Mouse (Mus musculus) hematopoietic stem cell, adult 5-6 weeks (primary cell): ENCODE results near the gene Olfr1420. TPM values are rescaled to one million over a fixed set of nuclear protein-coding genes. Genes with fewer than 3 reads are reported as not detected.
"Not testable (repeated sequence)": the region's sequence is repeated elsewhere in the genome, so short reads cannot be mapped to it uniquely, and the experiment has no call there.

Source experiments
- ATAC-seq, 2 experiments: fragments of 125-278 bp in 1 of 2; replicated peaks in 1 of 2; 2 replicates each; pipeline ENCODE4 v1.8.0; 2016 to 2017; ENCODE audit warnings: inconsistent platforms in 2 of 2, mild to moderate bottlenecking in 2 of 2, moderate number of reproducible peaks in 2 of 2, low read depth in 1 of 2, moderate TSS enrichment in 1 of 2; ENCODE audit not compliant: low FRiP score in 2 of 2, poor library complexity in 2 of 2, severe bottlenecking in 2 of 2, insufficient read depth in 1 of 2, low TSS enrichment in 1 of 2
- total RNA-seq: library from RNA; stranded (forward); fragments of 172-1452, 232-1000 nt; gene quantifications from 2 replicates; pipeline ENCODE4 v1.2.3, GENCODE M21; 2017

The Olfr1420 gene
- not detected in 2 replicates for total RNA-seq

GRCm38 (mm10) chr19:11886265-11886664, at the start of gene Olfr1420:
Olfr1420 (plus strand) TSS chr19:11886565.
- ATAC-seq, result no peak

DNA sequence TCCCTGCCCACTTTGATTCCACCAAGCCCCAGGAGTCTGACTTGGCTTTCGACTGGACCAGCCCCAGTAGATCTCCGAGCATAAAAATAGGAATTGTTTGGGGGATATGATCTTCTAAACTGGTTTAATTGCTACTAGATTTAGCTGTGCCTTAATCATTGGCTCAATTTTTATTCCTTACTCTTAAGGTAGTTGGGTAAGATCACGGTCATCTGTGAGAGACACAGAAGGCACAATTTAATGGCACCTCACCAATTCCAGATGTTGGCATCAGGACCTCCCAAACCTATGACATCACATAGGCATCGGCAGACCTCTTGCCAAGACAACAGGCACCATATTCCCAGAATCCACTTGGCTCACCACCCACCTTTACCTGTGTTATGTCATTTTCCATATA, 47.2 kb upstream of the Olfr1420 start, which contains the start of gene Olfr1417:
Gene Olfr1417, minus strand, starts transcription at position 101 of the 400 bp plus-strand sequence.
- ATAC-seq, result no peak

DNA sequence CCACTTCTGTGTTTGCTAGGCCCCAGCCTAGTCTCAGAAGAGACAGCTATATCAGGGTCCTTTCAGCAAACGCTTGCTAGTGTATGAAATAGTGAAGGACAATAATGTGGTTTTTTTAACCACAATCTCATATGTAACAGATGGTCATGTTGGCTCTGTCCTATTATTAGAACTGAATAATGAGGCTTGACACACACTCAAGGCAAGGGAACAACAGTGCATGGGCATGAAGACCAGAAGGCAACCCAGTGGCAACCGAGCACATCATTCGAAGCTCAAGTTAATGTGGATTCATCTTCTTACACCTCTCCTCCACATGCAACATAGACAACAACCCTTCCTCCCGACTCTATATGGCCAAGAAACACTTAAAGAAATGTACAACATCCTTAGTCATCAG, 40.0 kb upstream of the Olfr1420 start:
- ATAC-seq, result no peak

DNA sequence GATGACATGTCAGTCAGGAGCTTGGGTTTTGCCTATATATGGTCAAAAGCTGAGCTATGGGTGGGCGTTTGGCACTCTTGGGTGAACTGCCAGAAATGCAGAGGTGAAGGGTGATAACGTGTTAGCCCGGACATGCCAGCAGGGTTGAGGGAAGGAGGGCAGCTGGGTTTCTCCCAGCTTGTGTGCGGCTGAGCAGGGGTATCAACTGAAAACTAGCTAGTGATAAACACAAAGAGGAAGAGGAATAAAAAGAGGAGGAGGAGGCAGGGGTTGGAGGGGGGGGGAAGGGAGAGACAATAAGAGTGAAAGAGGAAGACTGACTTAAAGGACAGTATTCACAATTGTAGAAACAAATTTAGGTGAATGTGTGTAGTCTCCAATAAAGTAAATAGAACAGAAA, 33.7 kb upstream of the Olfr1420 start:
- ATAC-seq, result no peak

DNA sequence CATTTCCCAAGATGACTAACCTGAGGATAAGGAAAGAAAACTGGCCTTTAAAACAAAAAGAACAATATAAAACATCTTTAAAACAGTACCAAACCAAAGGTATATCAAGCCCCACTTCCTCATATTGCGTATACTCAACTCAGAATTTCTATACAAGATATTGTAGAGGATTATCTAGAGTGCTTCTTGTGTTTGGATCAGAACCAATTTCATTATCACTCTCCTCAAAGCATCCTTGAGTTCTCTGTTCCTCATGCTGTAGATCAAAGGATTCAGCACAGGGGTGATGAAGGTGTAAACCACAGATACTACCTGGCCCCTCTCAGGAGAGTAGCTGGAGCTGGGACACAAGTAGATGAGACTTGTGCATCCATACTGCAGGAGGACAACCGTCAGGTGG, 31.5 kb upstream of the Olfr1420 start:
- ATAC-seq, result no peak

DNA sequence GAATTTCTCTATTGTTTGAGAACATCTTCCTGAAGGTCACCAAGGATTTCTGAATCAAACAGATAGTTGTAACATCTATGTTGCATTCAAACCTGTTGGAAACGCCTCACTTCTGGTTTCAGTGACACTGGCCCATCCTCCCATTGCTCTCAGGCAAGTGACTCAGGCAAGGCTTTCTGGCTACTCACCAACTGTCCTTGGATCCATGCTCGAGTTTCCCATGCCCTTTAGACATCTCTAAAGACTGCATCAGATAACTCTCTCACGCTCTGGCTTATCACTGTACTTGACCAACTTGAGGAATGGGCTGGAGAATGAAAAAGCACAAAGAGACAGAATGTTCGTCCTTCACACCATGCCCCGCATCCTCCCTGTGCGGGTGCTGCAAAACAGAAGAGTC, 29.9 kb upstream of the Olfr1420 start:
- ATAC-seq, result no peak

GRCm38 (mm10) chr19:11860966-11861365, 25.4 kb upstream of the Olfr1420 start, which contains the start of gene Olfr1418:
Olfr1418 (minus strand) TSS chr19:11861066.
- no peak for ATAC-seq

DNA sequence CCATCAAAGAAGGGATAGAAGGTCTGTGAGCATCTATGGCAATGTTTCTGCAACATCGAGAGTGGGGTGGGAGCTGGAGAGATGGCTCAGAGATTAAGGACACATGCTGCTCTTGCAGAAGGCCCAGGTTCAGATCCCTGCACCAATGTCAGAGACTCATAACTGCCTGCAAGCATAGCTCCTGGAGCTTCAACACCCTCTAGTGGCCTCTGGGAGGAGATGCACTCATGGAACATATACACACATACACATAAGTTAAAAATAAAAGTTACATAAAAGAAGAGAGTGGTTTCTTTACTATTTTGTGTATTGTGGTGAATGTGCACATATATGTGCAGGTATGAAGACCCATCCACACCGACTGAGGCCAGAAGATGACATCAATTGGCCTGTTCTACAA, 18.5 kb upstream of the Olfr1420 start:
- ATAC-seq, result no peak

GRCm38 (mm10) chr19:11875006-11875405, 11.4 kb upstream of the Olfr1420 start, which contains the start of gene Olfr1419:
Olfr1419 (minus strand) TSS chr19:11875106.
- ATAC-seq, result no peak

- not testable (repeated sequence) for ATAC-seq
Measured at GRCm38 (mm10) chr19:11878404-11878803, 8.0 kb upstream of the Olfr1420 start.

GRCm38 (mm10) chr19:11911021-11911420, 24.7 kb downstream of the Olfr1420 start:
- no peak for ATAC-seq

- ATAC-seq, result peak; percentile 39 to 46
Measured at GRCm38 (mm10) chr19:11911603-11912002, 25.2 kb downstream of the Olfr1420 start.

GRCm38 (mm10) chr19:11912037-11912532, 25.7 kb downstream of the Olfr1420 start, which contains the start of gene Patl1:
Patl1 (plus strand) TSS chr19:11912399.
- ATAC-seq, result peak; percentile 95

GRCm38 (mm10) chr19:11912533-11913121, 26.3 kb downstream of the Olfr1420 start:
- peak; percentile 29 to 34; a peak in 2 of 4 replicates for ATAC-seq

- no peak for ATAC-seq
Measured at GRCm38 (mm10) chr19:11915804-11916203, 29.4 kb downstream of the Olfr1420 start.

DNA sequence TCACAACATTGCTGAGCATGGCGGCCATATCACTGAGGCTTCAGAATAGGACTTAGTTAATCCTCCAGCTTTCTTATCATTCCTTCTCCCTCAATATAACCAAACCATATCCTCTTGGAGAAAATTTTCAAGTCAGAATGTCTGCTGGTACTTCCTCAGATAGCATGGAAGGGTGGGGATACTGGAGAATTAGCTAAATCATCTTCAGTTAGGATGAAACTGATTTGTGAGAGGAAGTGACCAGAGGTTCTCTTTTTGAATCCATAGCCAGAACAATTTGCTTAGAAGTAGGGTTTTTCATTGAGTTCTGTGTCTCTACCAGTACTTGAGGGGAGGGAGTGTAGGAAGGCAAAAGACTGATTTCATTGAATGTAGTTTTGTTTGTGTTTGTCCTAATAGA, 35.7 kb downstream of the Olfr1420 start:
- ATAC-seq, result no peak

- not testable (repeated sequence) for ATAC-seq
Measured at GRCm38 (mm10) chr19:11922515-11922914, 36.1 kb downstream of the Olfr1420 start.

GRCm38 (mm10) chr19:11926380-11926779, 40.0 kb downstream of the Olfr1420 start:
- no peak for ATAC-seq
